Mouse (Mus musculus): ENCODE measurements at regions not wholly inside any gene's neighbourhood (a gene's known extent, or its start where the extent isn't known, plus 50 kb on each side); places are given as distances from the start of the nearest gene placed in this dataset.

- peak; percentile 50 for DNase-seq
Measured at GRCm38 (mm10) chrX:143996716-143997115, 63.6 kb upstream of the Dcx start.

Measured in embryo, embryonic 11 days (tissue).